Mouse (Mus musculus) heart, embryonic 11.5 days (tissue): Measurements from ENCODE around the gene Olfr883. TPM values are rescaled to one million over a fixed set of nuclear protein-coding genes. Genes with fewer than 3 reads are reported as not detected.

Experiments used
- ATAC-seq: fragments of 200-750 bp; cut with Nextera tagmentation; replicated peaks from 2 replicates; pipeline ENCODE4 v1.8.0; 2017; ENCODE audit warnings: moderate library complexity; ENCODE audit not compliant: insufficient number of reproducible peaks, low FRiP score, low TSS enrichment
- H3K27ac ChIP-seq: fragments of 300-500 bp; sonication (generic); 2 replicates; pipeline ENCODE4 v1.5.1; 2014; ENCODE audit warnings: mild to moderate bottlenecking, low read depth, low read length
- H3K27me3 ChIP-seq: fragments of 300-500 bp; sonication (generic); 2 replicates; pipeline ENCODE4 v1.6.1; 2014; ENCODE audit warnings: mild to moderate bottlenecking, low read length, mixed read lengths; ENCODE audit not compliant: control insufficient read depth, insufficient read depth
- H3K36me3 ChIP-seq: fragments of 300-500 bp; sonication (generic); 2 replicates; pipeline ENCODE4 v1.6.1; 2014; ENCODE audit warnings: mild to moderate bottlenecking, low read length, moderate library complexity, mixed read lengths; ENCODE audit not compliant: control insufficient read depth, insufficient read depth
- H3K4me1 ChIP-seq: fragments of 300-500 bp; sonication (generic); 2 replicates; pipeline ENCODE4 v1.6.1; 2014; ENCODE audit warnings: low read length; ENCODE audit not compliant: control insufficient read depth, insufficient read depth
- H3K4me2 ChIP-seq: fragments of 300-500 bp; sonication (generic); 2 replicates; pipeline ENCODE4 v1.6.1; 2014; ENCODE audit warnings: mild to moderate bottlenecking, moderate library complexity
- H3K4me3 ChIP-seq: fragments of 300-500 bp; sonication (generic); 2 replicates; pipeline ENCODE4 v1.5.1; 2014; ENCODE audit warnings: low read depth, low read length
- H3K9ac ChIP-seq: fragments of 300-500 bp; sonication (generic); 2 replicates; pipeline ENCODE4 v1.6.1; 2014; ENCODE audit warnings: mild to moderate bottlenecking, low read depth, low read length, moderate library complexity
- H3K9me3 ChIP-seq: fragments of 300-500 bp; sonication (generic); replicated peaks from 2 replicates; pipeline ENCODE4 v1.6.1; 2016; ENCODE audit warnings: low read length; ENCODE audit not compliant: control insufficient read depth
- WGBS: fragments of 180-500 bp; shearing (Covaris S2); extraction: QIAGEN DNeasy Blood & Tissue Kit; methylation state at CpG from one replicate; pipeline ENCODE4 v1.1.7; 2014; ENCODE audit not compliant: insufficient replicate concordance; 5-methylcytosine and 5-hydroxymethylcytosine counted together
- polyA plus RNA-seq: library from polyadenylated mRNA; unstranded; fragments of >200 nt; fragmentation: Nextera tagmentation; extraction: Ambion mirVana; gene quantifications from 2 replicates; pipeline ENCODE4 v1.2.1, GENCODE M21; 2014

Olfr883 gene
- polyA plus RNA-seq: not detected in 2 replicates

DNA sequence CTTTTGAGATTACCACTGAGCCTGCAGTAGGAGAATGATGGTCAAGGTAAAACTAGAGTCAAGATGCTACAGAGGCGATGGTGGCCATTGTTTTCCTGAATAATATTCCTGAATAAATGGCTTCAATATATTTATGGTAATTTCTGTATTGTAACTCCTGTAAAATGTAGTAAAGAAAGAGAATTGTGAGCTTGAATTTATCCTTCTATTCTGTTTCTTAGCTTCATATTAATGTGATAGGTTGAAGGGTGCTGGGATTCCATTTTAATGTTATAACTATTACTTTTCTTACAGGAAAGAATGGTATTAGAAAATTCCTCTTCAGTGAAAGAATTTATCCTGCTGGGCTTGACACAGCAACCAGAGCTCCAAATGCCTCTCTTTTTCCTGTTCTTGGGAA is at the start of gene Olfr883:
Gene Olfr883 (plus strand): TSS at position 301 of the 400 bp plus-strand sequence.
- Histone ChIP-seq H3K27me3 (no peaks in the 10 kb centered on the region), H3K4me1 (no peaks in the 10 kb centered on the region), H3K9me3 (no peaks in the 10 kb centered on the region), H3K27ac (no peak within 1 kb of the TSS), H3K4me2 (no peak within 1 kb of the TSS), H3K36me3 (no peaks in the 10 kb centered on the region), H3K9ac (no peak within 1 kb of the TSS), H3K4me3 (no peak within 1 kb of the TSS)
- ATAC-seq: no peak
- 92% methylated on average over 1 of the region's 1 CpGs for WGBS

DNA sequence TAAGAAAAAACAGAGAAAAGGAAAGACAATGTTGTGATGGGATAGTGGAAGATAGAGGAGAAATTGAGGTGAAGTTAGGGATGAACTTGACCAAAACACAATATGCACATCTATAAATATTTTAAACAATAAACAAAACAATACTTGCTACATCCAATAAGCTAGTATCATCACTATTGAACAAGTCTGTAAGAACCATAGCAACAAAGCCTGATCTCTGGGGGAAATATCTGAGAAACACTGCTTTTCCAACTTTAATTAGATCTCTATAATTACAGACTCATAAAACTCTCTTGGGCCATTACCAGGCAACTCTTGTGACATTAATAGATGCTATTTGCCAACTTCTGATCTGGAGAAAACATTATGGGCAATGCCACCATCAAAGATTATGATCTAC is 34.1 kb upstream of the Olfr883 start, which contains the start of gene Olfr881:
Gene Olfr881 (plus strand): TSS at position 301 of the 400 bp plus-strand sequence.
- Histone ChIP-seq H3K9me3 (no peaks in the 10 kb centered on the region), H3K9ac (no peak within 1 kb of the TSS), H3K27me3 (no peaks in the 10 kb centered on the region), H3K4me1 (no peaks in the 10 kb centered on the region), H3K4me3 (no peak within 1 kb of the TSS), H3K36me3 (no peaks in the 10 kb centered on the region), H3K4me2 (no peak within 1 kb of the TSS), H3K27ac (no peak within 1 kb of the TSS)
- no peak for ATAC-seq

DNA sequence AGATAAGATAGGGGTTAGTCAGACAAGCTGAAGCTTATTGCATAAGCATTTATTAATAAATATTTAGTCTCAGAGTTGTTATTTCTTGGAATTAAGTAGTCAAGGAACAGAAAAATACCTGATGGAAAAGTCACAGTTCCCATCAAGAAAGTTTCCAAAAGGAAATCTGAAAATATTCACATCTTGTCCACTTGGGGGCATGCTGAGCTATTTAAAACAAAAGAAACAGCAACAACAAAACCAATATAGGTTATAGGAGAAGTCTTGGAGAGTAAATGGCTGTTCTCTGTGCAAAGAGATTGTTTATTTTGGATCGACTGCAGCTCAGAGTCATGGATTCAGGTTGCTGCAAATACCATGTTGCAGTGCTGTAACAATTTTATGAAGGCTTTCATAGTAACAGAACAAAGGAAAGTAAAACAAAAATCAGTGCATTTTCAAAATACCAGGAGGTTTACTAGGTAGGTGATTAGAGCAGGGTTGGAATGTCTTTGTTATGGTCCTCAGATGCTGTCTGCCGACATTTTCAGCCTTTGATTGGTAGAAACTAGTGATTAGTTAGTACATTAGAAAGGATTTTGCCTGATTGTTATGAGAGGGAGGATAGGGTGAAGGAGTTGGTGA is 26.9 kb upstream of the Olfr883 start:
- H3K4me2 ChIP-seq: no peak overlapping the region
- 34% methylated on average over 2 of the region's 2 CpGs for WGBS
- no peak for ATAC-seq

DNA sequence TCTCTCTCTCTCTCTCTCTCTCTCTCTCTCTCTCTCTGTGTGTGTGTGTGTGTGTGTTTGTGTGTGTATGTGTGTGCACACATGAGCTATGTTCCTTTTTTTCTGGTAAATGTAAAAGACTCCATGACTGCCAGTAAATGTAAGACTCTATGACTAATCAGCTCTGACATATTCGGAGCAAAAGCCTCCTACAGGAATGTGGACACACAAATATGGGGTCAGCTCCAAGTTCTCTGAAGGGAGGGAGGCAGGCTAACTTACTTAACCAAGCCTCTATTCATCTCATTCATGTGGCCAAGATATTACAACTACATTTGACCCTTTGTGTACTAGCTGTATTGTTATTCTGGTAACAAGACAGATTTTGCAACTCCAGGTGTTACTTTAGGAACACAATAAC is 25.6 kb upstream of the Olfr883 start:
- Histone ChIP-seq H3K27me3 (no peaks in the 10 kb centered on the region), H3K36me3 (no peaks in the 10 kb centered on the region), H3K9ac (no peak overlapping the region), H3K9me3 (no peaks in the 10 kb centered on the region), H3K27ac (no peak overlapping the region), H3K4me3 (no peak overlapping the region), H3K4me1 (no peaks in the 10 kb centered on the region), H3K4me2 (no peak overlapping the region)
- WGBS: 47% methylated on average over 1 of the region's 1 CpGs
- ATAC-seq: no peak

More for the DNA sequence above, 26.9 kb upstream of the Olfr883 start:
- no peak overlapping the region for H3K9ac ChIP-seq
- no peak overlapping the region for H3K27ac ChIP-seq
- H3K4me1 ChIP-seq: no peaks in the 10 kb centered on the region
- H3K36me3 ChIP-seq: no peaks in the 10 kb centered on the region
- no peaks in the 10 kb centered on the region for H3K27me3 ChIP-seq
- H3K4me3 ChIP-seq: no peak overlapping the region
- H3K9me3 ChIP-seq: no peaks in the 10 kb centered on the region

DNA sequence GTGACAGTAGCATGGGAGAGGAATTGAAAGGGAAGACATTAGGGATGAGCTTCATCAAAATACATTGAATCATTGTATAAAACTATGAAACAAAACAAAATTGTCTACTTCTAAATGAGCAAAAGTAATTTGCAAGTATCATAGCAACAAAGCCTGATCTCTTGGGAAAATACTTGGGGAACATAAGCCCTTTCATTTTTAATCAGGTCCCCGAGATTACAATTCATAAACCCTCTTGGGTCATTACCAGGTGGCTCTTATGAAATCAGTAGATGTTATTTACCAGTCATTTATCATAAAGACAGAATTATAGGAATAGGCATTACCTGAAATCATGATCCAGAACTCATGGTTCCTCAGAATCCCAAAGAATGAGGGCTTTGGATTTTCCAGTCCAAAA is 20.6 kb downstream of the Olfr883 start, which contains the start of gene Olfr884:
Gene Olfr884 (plus strand): TSS at position 301 of the 400 bp plus-strand sequence.
- H3K4me1 ChIP-seq: no peaks in the 10 kb centered on the region
- H3K27me3 ChIP-seq: no peaks in the 10 kb centered on the region
- H3K4me3 ChIP-seq: no peak within 1 kb of the TSS
- ATAC-seq: no peak
- no peak within 1 kb of the TSS for H3K27ac ChIP-seq
- H3K36me3 ChIP-seq: no peaks in the 10 kb centered on the region
- H3K4me2 ChIP-seq: no peak within 1 kb of the TSS
- H3K9me3 ChIP-seq: no peaks in the 10 kb centered on the region
- 69% methylated on average over 1 of the region's 1 CpGs for WGBS
- no peak within 1 kb of the TSS for H3K9ac ChIP-seq

DNA sequence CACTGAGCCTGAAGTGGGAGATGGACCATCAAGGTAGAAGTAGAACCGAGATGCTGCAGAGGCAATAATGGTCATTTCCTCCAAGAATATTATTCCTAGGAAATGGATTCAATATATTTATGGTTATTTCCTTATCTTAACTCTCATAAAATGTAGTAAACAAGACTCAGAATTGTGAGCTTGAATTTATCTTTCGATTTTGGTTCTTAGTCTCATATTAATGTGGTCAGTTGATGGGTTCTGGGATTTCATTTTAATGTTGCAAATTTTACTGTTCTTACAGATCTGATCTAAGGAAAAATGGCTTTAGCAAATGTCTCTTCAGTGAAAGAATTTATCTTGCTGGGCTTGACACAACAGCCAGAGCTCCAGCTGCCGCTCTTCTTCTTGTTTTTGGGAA is 35.4 kb downstream of the Olfr883 start, which contains the start of gene Olfr885:
Gene Olfr885 (plus strand): TSS at position 301 of the 400 bp plus-strand sequence.
- Histone ChIP-seq H3K36me3 (no peaks in the 10 kb centered on the region), H3K27me3 (no peaks in the 10 kb centered on the region), H3K4me1 (no peaks in the 10 kb centered on the region), H3K4me2 (no peak within 1 kb of the TSS), H3K27ac (no peak within 1 kb of the TSS), H3K4me3 (no peak within 1 kb of the TSS), H3K9me3 (no peaks in the 10 kb centered on the region), H3K9ac (no peak within 1 kb of the TSS)
- 76% methylated on average over 3 of the region's 3 CpGs for WGBS
- no peak for ATAC-seq

Other genes with a start within 250 kb of the Olfr883 start
- gene Olfr876, start 222.8 kb upstream of the Olfr883 start, polyA plus RNA-seq: not detected in 2 replicates
- not detected in 2 replicates for gene Olfr877, start 171.5 kb upstream of the Olfr883 start, polyA plus RNA-seq
- gene Olfr145, start 129.1 kb upstream of the Olfr883 start, polyA plus RNA-seq: not detected in 2 replicates
- not detected in 2 replicates for gene Olfr878, start 108.0 kb upstream of the Olfr883 start, polyA plus RNA-seq
- gene Olfr881, start 34.0 kb upstream of the Olfr883 start, polyA plus RNA-seq: not detected in 2 replicates
- gene Olfr884, start 20.7 kb downstream of the Olfr883 start, polyA plus RNA-seq: not detected in 2 replicates
- not detected in 2 replicates for gene Olfr885, start 35.5 kb downstream of the Olfr883 start, polyA plus RNA-seq
- not detected in 2 replicates for gene Olfr887, start 58.3 kb downstream of the Olfr883 start, polyA plus RNA-seq
- not detected in 2 replicates for gene Olfr888, start 82.3 kb downstream of the Olfr883 start, polyA plus RNA-seq
- gene Olfr889, start 89.4 kb downstream of the Olfr883 start, polyA plus RNA-seq: 0.04 TPM in 1 of 2 replicates, not detected in the other
- gene Olfr890, start 116.7 kb downstream of the Olfr883 start, polyA plus RNA-seq: not detected in 2 replicates
- gene Olfr891, start 155.0 kb downstream of the Olfr883 start, polyA plus RNA-seq: not detected in 2 replicates
- gene Olfr893, start 182.6 kb downstream of the Olfr883 start, polyA plus RNA-seq: not detected in 2 replicates
- not detected in 2 replicates for gene Olfr894, start 192.2 kb downstream of the Olfr883 start, polyA plus RNA-seq
- not detected in 2 replicates for gene Olfr143, start 227.0 kb downstream of the Olfr883 start, polyA plus RNA-seq
- gene Olfr895, start 242.0 kb downstream of the Olfr883 start, polyA plus RNA-seq: not detected in 2 replicates